Mouse (Mus musculus) embryonic fibroblast, embryonic 13.5 days (primary cell): ENCODE results near the gene Arnt.

ENCODE experiments used
- CTCF ChIP-seq: IDR thresholded peaks from 2 replicates; pipeline ENCODE4 v1.5.1; 2011; ENCODE audit warnings: mild to moderate bottlenecking, control low read depth, low read length, moderate library complexity, borderline replicate concordance; ENCODE audit not compliant: insufficient read depth
- POLR2A ChIP-seq: IDR thresholded peaks from 2 replicates; pipeline ENCODE4 v1.6.1; 2011; ENCODE audit warnings: low read depth, mild to moderate bottlenecking, control low read depth, low read length, moderate library complexity

DNA sequence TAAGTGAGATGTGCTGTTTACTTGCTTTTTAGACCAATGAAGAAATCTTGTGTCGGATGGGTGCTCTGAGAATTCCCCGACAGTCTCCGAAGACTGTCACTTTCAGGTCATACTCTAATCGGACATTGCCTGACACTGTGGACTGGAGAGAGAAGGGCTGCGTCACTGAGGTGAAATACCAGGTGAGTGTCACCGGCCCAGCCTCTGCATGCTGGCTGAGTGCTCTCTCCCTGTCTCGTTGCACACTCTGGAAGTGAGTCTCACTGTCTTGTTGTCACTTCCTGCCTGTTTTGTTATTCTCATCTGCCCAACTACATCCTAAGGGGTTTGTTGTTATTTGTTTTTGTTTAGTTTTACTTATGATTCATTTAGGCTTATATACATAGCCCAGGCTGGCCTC, 108.8 kb downstream of the Arnt start:
- no peak for TF ChIP-seq CTCF
- no peak for TF ChIP-seq POLR2A
